Mouse (Mus musculus) E14TG2a.4 (cell line): ENCODE results near the gene Atp2b2.

ENCODE experiments used
- CTCF ChIP-seq: conservative IDR thresholded peaks from 2 replicates; pipeline ENCODE4 v1.5.1; 2014; ENCODE audit warnings: low read length
- POU5F1 ChIP-seq: IDR thresholded peaks from 2 replicates; pipeline ENCODE4 v1.6.1; 2014; ENCODE audit warnings: low read length, borderline replicate concordance

- TF ChIP-seq CTCF (no peak), POU5F1 (no peak)
Observed at GRCm38 (mm10) chr6:114012834-114013233, 29.6 kb downstream of the Atp2b2 start.
